Mouse (Mus musculus) ES-E14 (cell line): ENCODE data around the gene Osbpl2. TPM values are rescaled to one million over a fixed set of nuclear protein-coding genes. Genes with fewer than 3 reads are reported as not detected.

ENCODE experiments used
- DNase-seq: peaks from one replicate; pipeline ENCODE4 v3.0.0-alpha.2; 2013; ENCODE audit warnings: low read depth, low spot score
- H3K27ac ChIP-seq: 2 replicates; pipeline ENCODE4 v1.5.1; 2012; ENCODE audit warnings: low read depth, mild to moderate bottlenecking, low read length, moderate library complexity, mixed read lengths; ENCODE audit not compliant: poor library complexity, insufficient read depth, severe bottlenecking
- H3K36me3 ChIP-seq: 2 replicates; pipeline ENCODE4 v1.6.1; 2012; ENCODE audit warnings: mild to moderate bottlenecking, low read length, moderate library complexity, mixed read lengths; ENCODE audit not compliant: control insufficient read depth, poor library complexity, insufficient read depth, severe bottlenecking
- H3K4me1 ChIP-seq, 2 experiments: fragments of 150-350 bp in 1 of 2; sonication (generic) in 1 of 2; 2 replicates each; pipeline ENCODE4 v1.6.1; 2012; ENCODE audit warnings: low read length in 2 of 2, mild to moderate bottlenecking in 1 of 2, mixed read lengths in 1 of 2; ENCODE audit not compliant: control insufficient read depth in 2 of 2, insufficient read depth in 2 of 2, poor library complexity in 1 of 2
- H3K4me3 ChIP-seq, 2 experiments: fragments of 150-350 bp in 1 of 2; sonication (generic) in 1 of 2; 2 replicates each; pipeline ENCODE4 v1.5.1; 2012; ENCODE audit warnings: low read length in 2 of 2, low read depth in 1 of 2, mild to moderate bottlenecking in 1 of 2, mixed read lengths in 1 of 2; ENCODE audit not compliant: insufficient read depth in 1 of 2, poor library complexity in 1 of 2, severe bottlenecking in 1 of 2
- H3K9ac ChIP-seq: 2 replicates; pipeline ENCODE4 v1.6.1; 2012; ENCODE audit warnings: low read depth, mild to moderate bottlenecking, low read length, mixed read lengths; ENCODE audit not compliant: poor library complexity, insufficient read depth, severe bottlenecking
- H3K9me3 ChIP-seq: fragments of 150-350 bp; sonication (generic); 2 replicates; pipeline ENCODE4 v1.6.1; 2012; ENCODE audit warnings: low read depth, mild to moderate bottlenecking, low read length; ENCODE audit not compliant: control insufficient read depth, insufficient read depth
- CHD2 ChIP-seq: IDR thresholded peaks from 2 replicates; pipeline ENCODE4 v1.6.1; 2014; ENCODE audit warnings: mild to moderate bottlenecking, low read depth, low read length, inconsistent platforms
- HCFC1 ChIP-seq: IDR thresholded peaks from 2 replicates; pipeline ENCODE4 v1.6.1; 2012; ENCODE audit warnings: low read length, inconsistent platforms, borderline replicate concordance; ENCODE audit not compliant: insufficient read depth
- MAFK ChIP-seq: IDR thresholded peaks from 2 replicates; pipeline ENCODE4 v1.6.1; 2014; ENCODE audit warnings: mild to moderate bottlenecking, low read depth, low read length, inconsistent platforms; ENCODE audit not compliant: insufficient read depth
- ZC3H11A ChIP-seq: IDR thresholded peaks from 2 replicates; pipeline ENCODE4 v1.6.1; 2012; ENCODE audit warnings: low read depth, mild to moderate bottlenecking, inconsistent platforms, low read length, borderline replicate concordance
- ZNF384 ChIP-seq: IDR thresholded peaks from 2 replicates; pipeline ENCODE4 v1.6.1; 2012; ENCODE audit warnings: low read depth, low read length, inconsistent platforms
- in situ Hi-C, 2 experiments: fragments of 600-800 bp; cut with MboI; formaldehyde crosslinking; loops; one replicate each; pipeline ENCODE4 v1.15.1; 2025; ENCODE audit warnings: low sequenced_read_pairs in 2 of 2, inconsistent platforms in 1 of 2; ENCODE audit not compliant: unreplicated experiment in 2 of 2
- total RNA-seq: library from RNA; depleted of rRNA; stranded (reverse); fragments of 300-350 nt; gene quantifications from 2 replicates; pipeline ENCODE4 v1.2.3, GENCODE M21; 2012

Gene Osbpl2
- total RNA-seq, 1 experiment, result 12.3 TPM

DNA sequence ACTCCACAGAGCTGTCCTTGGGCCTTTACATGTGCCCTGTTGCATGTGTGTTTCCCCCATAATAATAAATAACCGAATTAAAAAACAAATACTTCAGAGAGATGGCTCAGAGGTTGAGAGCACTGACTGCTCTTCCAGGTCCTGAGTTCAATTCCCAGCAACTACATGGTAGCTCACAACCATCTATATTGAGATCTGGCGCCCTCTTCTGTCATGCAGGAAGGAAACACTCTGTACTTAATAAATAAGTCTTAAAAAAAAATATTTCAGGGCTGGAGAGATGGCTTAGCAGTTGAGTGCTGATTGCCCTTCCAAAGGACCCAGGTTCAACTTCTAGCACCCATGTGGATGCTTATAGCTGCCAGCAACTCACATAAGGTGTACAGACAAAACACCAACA, 5.1 kb downstream of the Osbpl2 start:
- Histone ChIP-seq H3K9ac (no peak overlapping the region), H3K4me1 (peaks cover 0 to 6% of the 10 kb centered on the region in 2 experiments; a peak in 1 of 4 replicates), H3K27ac (no peak overlapping the region), H3K4me3 (no peak overlapping the region), H3K36me3 (no peaks in the 10 kb centered on the region), H3K9me3 (no peaks in the 10 kb centered on the region)
- TF ChIP-seq HCFC1 (no peak), CHD2 (no peak), ZC3H11A (no peak), MAFK (no peak), ZNF384 (0 out of 2 replicates have a peak, but pooled peaks have one; percentile 15)
- in situ Hi-C loops, result no loop called here
- no peak for DNase-seq

DNA sequence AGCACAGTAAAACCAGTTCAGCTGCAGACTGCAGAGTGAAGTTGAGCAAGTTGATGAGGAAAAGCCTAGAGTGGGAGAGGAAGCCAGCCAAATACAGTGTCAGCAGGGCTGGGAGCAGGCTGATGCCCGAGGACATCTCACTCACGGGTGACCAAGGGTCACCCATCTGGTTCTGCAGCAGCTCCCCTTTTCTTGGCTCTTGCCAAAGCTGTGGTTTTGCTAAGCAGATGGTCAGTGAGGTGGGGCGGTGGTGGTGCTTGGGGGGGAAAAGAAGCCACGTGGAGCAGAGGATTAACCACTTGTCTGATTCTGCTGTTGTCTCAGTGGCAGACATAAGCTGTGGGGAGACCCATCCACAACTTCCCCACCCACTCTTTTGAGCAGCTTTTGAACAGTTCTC, 7.1 kb downstream of the Osbpl2 start:
- H3K4me3 ChIP-seq, result no peak overlapping the region
- DNase-seq, result no peak
- no peaks in the 10 kb centered on the region for H3K9me3 ChIP-seq
- H3K4me1 ChIP-seq, result peaks cover 0 to 2% of the 10 kb centered on the region in 2 experiments; a peak in 1 of 4 replicates
- H3K27ac ChIP-seq, result no peak overlapping the region
- TF ChIP-seq MAFK (no peak), HCFC1 (no peak), ZNF384 (no peak), ZC3H11A (no peak), CHD2 (no peak)
- in situ Hi-C loops, result no loop called here
- no peak overlapping the region for H3K9ac ChIP-seq
- H3K36me3 ChIP-seq, result no peaks in the 10 kb centered on the region

DNA sequence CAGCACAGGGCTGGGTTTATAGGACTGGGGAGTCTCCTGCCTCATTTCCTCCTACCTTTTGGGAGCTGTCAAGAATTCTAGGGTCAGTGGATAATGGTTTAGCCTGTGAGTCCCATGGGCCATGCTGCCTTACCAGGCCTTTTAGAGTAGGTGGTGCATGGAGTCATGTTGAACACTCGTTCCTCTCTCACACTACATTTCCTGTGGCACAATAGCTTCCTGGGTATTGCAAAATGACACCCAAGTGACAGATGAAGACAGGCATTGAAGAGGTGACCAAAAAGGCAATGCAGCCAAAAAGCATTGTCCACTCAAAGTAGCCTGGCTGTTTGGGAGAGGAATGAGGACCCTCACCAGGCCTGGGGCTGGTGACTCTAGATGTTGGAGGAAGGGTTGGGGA, 8.6 kb downstream of the Osbpl2 start:
- no peak overlapping the region for H3K27ac ChIP-seq
- DNase-seq, result no peak
- no peaks in the 10 kb centered on the region for H3K36me3 ChIP-seq
- no peak overlapping the region for H3K4me3 ChIP-seq
- peaks cover 0 to 2% of the 10 kb centered on the region in 2 experiments; a peak in 1 of 4 replicates for H3K4me1 ChIP-seq
- in situ Hi-C loops, result no loop called here
- TF ChIP-seq ZNF384 (no peak), HCFC1 (no peak), CHD2 (no peak), ZC3H11A (no peak), MAFK (no peak)
- no peak overlapping the region for H3K9ac ChIP-seq
- no peaks in the 10 kb centered on the region for H3K9me3 ChIP-seq

DNA sequence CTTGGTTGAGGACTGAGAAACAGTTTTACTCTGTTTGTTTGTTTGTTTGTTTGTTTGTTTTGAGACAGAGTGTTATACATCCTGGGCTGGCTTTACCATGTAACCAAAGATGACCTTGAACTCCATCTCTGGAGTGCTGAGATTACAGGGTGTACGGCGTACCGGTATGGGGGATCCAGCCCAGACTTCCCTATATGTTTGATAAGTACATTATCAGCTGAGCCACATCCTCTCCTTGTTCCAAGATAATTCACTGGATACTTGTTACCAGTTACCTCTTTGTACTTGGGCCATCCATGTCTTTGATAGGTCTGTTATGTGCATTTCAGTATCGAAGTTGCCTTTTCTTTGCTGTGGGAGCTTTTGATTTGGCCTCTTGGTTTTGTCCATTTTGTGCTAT, 14.1 kb downstream of the Osbpl2 start:
- H3K9me3 ChIP-seq, result no peaks in the 10 kb centered on the region
- TF ChIP-seq ZNF384, result no peak
- TF ChIP-seq HCFC1, result no peak
- TF ChIP-seq CHD2, result no peak
- H3K36me3 ChIP-seq, result no peaks in the 10 kb centered on the region
- H3K27ac ChIP-seq, result no peak overlapping the region
- in situ Hi-C loops, result no loop called here
- H3K9ac ChIP-seq, result no peak overlapping the region
- no peak overlapping the region for H3K4me3 ChIP-seq
- no peak for DNase-seq
- no peaks in the 10 kb centered on the region for H3K4me1 ChIP-seq

GRCm38 (mm10) chr2:180133911-180134310, 14.8 kb downstream of the Osbpl2 start:
- Histone ChIP-seq H3K4me3 (no peak overlapping the region), H3K27ac (no peak overlapping the region), H3K4me1 (no peaks in the 10 kb centered on the region), H3K36me3 (no peaks in the 10 kb centered on the region), H3K9ac (no peak overlapping the region), H3K9me3 (no peaks in the 10 kb centered on the region)
- in situ Hi-C loops, result no loop called here
- DNase-seq, result no peak
- TF ChIP-seq HCFC1 (no peak), ZNF384 (no peak), ZC3H11A (no peak), MAFK (no peak), CHD2 (no peak)
